In genomic region chr14:54311763-54312162, GRCm38 (mm10) we compare ENCODE assay signal across 29 mouse cellular contexts. TPM values are rescaled to one million over a fixed set of nuclear protein-coding genes. Genes with fewer than 3 reads are reported as not detected.
DNase-seq lines count a peak whose midpoint lies in the region; ATAC-seq lines count a peak whose summit lies in the region.
"Had no signal": no experiment of that assay in that cellular context is flagged by ENCODE, and none has a peak within 500 bp of the region (broad histone marks: within the 10 kb centered on the region; RNA-seq: fewer than 3 reads in every experiment).

No protein-coding gene starts in this region.

- WGBS in kidney, embryonic 15.5 days: 20% methylated on average over 3 of the region's 3 CpGs
- 29% methylated on average over 3 of the region's 3 CpGs for WGBS in midbrain, embryonic 14.5 days
- 31% methylated on average over 3 of the region's 3 CpGs for WGBS in midbrain, embryonic 13.5 days

- ATAC-seq in kidney, embryonic 15.5 days (replicated peaks; ENCODE audit: low FRiP score): peak; percentile 75
- ATAC-seq in midbrain, embryonic 14.5 days (ENCODE audit: low FRiP score, low TSS enrichment): no peak
- ATAC-seq in midbrain, embryonic 13.5 days: no peak
- ATAC-seq: forebrain, embryonic 16.5 days; intestine, postnatal 0 days; liver, embryonic 12.5 days had no signal

- DNase-seq in embryo, embryonic 11.5 days (ENCODE audit: low read depth, low spot score): peak; percentile 4
- no peak for DNase-seq in embryo, embryonic 11 days
- DNase-seq in kidney, adult 9 months: no peak
- peak; percentile 11 for DNase-seq in midbrain, embryonic 14.5 days
- DNase-seq in adrenal gland, postnatal 36 days: peak; percentile 39 to 40
- no peak for DNase-seq in thymus, postnatal 10 days (ENCODE audit: low spot score in 2 of 2)
- DNase-seq: cerebellum, adult 18-20 months; cerebellum, postnatal 14 days; gastrocnemius, postnatal 10 days; heart, postnatal 10 days; lung, adult 18-20 months; lung, postnatal 10 days; right cerebral cortex, postnatal 14 days had no signal

- no peak overlapping the region for H3K4me3 ChIP-seq in kidney, embryonic 15.5 days (replicated peaks)
- H3K4me3 ChIP-seq in midbrain, embryonic 14.5 days (replicated peaks; ENCODE audit: low read depth, low read length): no peak overlapping the region
- H3K4me3 ChIP-seq in midbrain, embryonic 13.5 days (replicated peaks): no peak overlapping the region
- H3K4me3 ChIP-seq: embryonic facial prominence, embryonic 15.5 days; heart, embryonic 12.5 days; hindbrain, embryonic 10.5 days; limb, embryonic 13.5 days; liver, embryonic 12.5 days; neural tube, embryonic 15.5 days had no signal

- H3K4me2 ChIP-seq in kidney, embryonic 15.5 days: no peak overlapping the region
- no peak overlapping the region for H3K4me2 ChIP-seq in midbrain, embryonic 14.5 days (ENCODE audit: low read length)
- no peak overlapping the region for H3K4me2 ChIP-seq in midbrain, embryonic 13.5 days (replicated peaks)
- H3K4me2 ChIP-seq: embryonic facial prominence, embryonic 15.5 days; heart, embryonic 12.5 days; limb, embryonic 13.5 days; liver, embryonic 12.5 days; neural tube, embryonic 15.5 days had no signal

- no peaks in the 10 kb centered on the region for H3K36me3 ChIP-seq in kidney, embryonic 15.5 days
- no peaks in the 10 kb centered on the region for H3K36me3 ChIP-seq in midbrain, embryonic 14.5 days (ENCODE audit: control insufficient read depth, insufficient read depth, low read length)
- H3K36me3 ChIP-seq in midbrain, embryonic 13.5 days: no peaks in the 10 kb centered on the region
- H3K36me3 ChIP-seq: embryonic facial prominence, embryonic 15.5 days; heart, embryonic 12.5 days; hindbrain, embryonic 10.5 days; limb, embryonic 13.5 days; liver, embryonic 12.5 days; neural tube, embryonic 15.5 days had no signal

- H3K9ac ChIP-seq in kidney, embryonic 15.5 days: no peak overlapping the region
- H3K9ac ChIP-seq in midbrain, embryonic 14.5 days (replicated peaks; ENCODE audit: low read length): no peak overlapping the region
- H3K9ac ChIP-seq in midbrain, embryonic 13.5 days (replicated peaks): no peak overlapping the region
- H3K9ac ChIP-seq: embryonic facial prominence, embryonic 15.5 days; heart, embryonic 12.5 days; limb, embryonic 13.5 days; liver, embryonic 12.5 days; neural tube, embryonic 15.5 days had no signal

- 0 out of 2 replicates have a peak, but pooled peaks cover 4% of the 10 kb centered on the region for H3K4me1 ChIP-seq in kidney, embryonic 15.5 days
- H3K4me1 ChIP-seq in midbrain, embryonic 14.5 days (ENCODE audit: control insufficient read depth, insufficient read depth, low read length): no peaks in the 10 kb centered on the region
- no peaks in the 10 kb centered on the region for H3K4me1 ChIP-seq in midbrain, embryonic 13.5 days (replicated peaks)
- H3K4me1 ChIP-seq: embryonic facial prominence, embryonic 15.5 days; heart, embryonic 12.5 days; limb, embryonic 13.5 days; liver, embryonic 12.5 days had no signal

- H3K9me3 ChIP-seq in kidney, embryonic 15.5 days (replicated peaks): no peaks in the 10 kb centered on the region
- no peaks in the 10 kb centered on the region for H3K9me3 ChIP-seq in midbrain, embryonic 14.5 days (ENCODE audit: control insufficient read depth, low read length)
- H3K9me3 ChIP-seq in midbrain, embryonic 13.5 days: no peaks in the 10 kb centered on the region
- H3K9me3 ChIP-seq: embryonic facial prominence, embryonic 15.5 days; heart, embryonic 12.5 days; hindbrain, embryonic 10.5 days; limb, embryonic 13.5 days; liver, embryonic 12.5 days; neural tube, embryonic 15.5 days had no signal

- H3K27me3 ChIP-seq in kidney, embryonic 15.5 days: 0 out of 2 replicates have a peak, but pooled peaks cover 5% of the 10 kb centered on the region
- no peaks in the 10 kb centered on the region for H3K27me3 ChIP-seq in midbrain, embryonic 14.5 days (ENCODE audit: control insufficient read depth, insufficient read depth, low read length)
- no peaks in the 10 kb centered on the region for H3K27me3 ChIP-seq in midbrain, embryonic 13.5 days
- H3K27me3 ChIP-seq: embryonic facial prominence, embryonic 15.5 days; limb, embryonic 13.5 days; neural tube, embryonic 15.5 days had no signal

- H3K27ac ChIP-seq in kidney, embryonic 15.5 days: no peak overlapping the region
- H3K27ac ChIP-seq in midbrain, embryonic 14.5 days (replicated peaks; ENCODE audit: low read depth, low read length): 0 out of 2 replicates have a peak overlapping the region, but pooled peaks have one; percentile 20
- no peak overlapping the region for H3K27ac ChIP-seq in midbrain, embryonic 13.5 days
- H3K27ac ChIP-seq: embryonic facial prominence, embryonic 15.5 days; hindbrain, embryonic 10.5 days; limb, embryonic 13.5 days; liver, embryonic 12.5 days; neural tube, embryonic 15.5 days; stomach, postnatal 0 days had no signal

RNA-seq across cellular contexts. Expression of gene Olfr49, which starts 27.0 kb away (rescaled TPM):
- polyA plus RNA-seq in kidney, embryonic 15.5 days (2015; fragmentation: Nextera tagmentation; extraction: Ambion mirVana): 0.14 TPM in 1 of 2 replicates, not detected in the other
- polyA plus RNA-seq in midbrain, embryonic 14.5 days (2014; fragmentation: Nextera tagmentation; extraction: Ambion mirVana): not detected in 2 replicates
- not detected in 2 replicates for polyA plus RNA-seq in midbrain, embryonic 13.5 days (2015; fragmentation: Nextera tagmentation; extraction: Ambion mirVana)
- total RNA-seq in adrenal gland, postnatal 36 days (2021): not detected
- total RNA-seq: ES-E14; gastrocnemius, postnatal 10 days; granulocyte monocyte progenitor cell, adult 5-6 weeks; heart, postnatal 10 days; left cerebral cortex, postnatal 25 days had no signal
- polyA plus RNA-seq: forebrain, embryonic 16.5 days; heart, embryonic 12.5 days; hindbrain, embryonic 10.5 days; limb, embryonic 13.5 days; liver, embryonic 12.5 days; neural tube, embryonic 15.5 days; thymus, postnatal 0 days; urinary bladder, adult 2 months had no signal

RNA-seq across cellular contexts. Expression of gene Oxa1l, which starts 48.9 kb away (rescaled TPM):
- 50.9 and 61.0 TPM in 2 replicates for polyA plus RNA-seq in kidney, embryonic 15.5 days (2015; fragmentation: Nextera tagmentation; extraction: Ambion mirVana)
- polyA plus RNA-seq in midbrain, embryonic 14.5 days (2014; fragmentation: Nextera tagmentation; extraction: Ambion mirVana): 58.6 and 71.2 TPM in 2 replicates
- 43.1 and 47.3 TPM in 2 replicates for polyA plus RNA-seq in midbrain, embryonic 13.5 days (2015; fragmentation: Nextera tagmentation; extraction: Ambion mirVana)
- total RNA-seq in adrenal gland, postnatal 36 days (2021): 100 to 1,000 TPM in 1 of 2 experiments, 10 to 100 TPM in 1; 81.8 to 102 TPM

RNA-seq across cellular contexts. Expression of gene Abhd4, which starts 57.8 kb away (rescaled TPM):
- polyA plus RNA-seq in kidney, embryonic 15.5 days (2015; fragmentation: Nextera tagmentation; extraction: Ambion mirVana): 61.3 and 67.6 TPM in 2 replicates
- polyA plus RNA-seq in midbrain, embryonic 14.5 days (2014; fragmentation: Nextera tagmentation; extraction: Ambion mirVana): 46.6 and 48.0 TPM in 2 replicates
- 38.2 and 43.7 TPM in 2 replicates for polyA plus RNA-seq in midbrain, embryonic 13.5 days (2015; fragmentation: Nextera tagmentation; extraction: Ambion mirVana)
- 100 to 1,000 TPM; 479 to 663 TPM for total RNA-seq in adrenal gland, postnatal 36 days (2021)

RNA-seq across cellular contexts. Expression of gene Dad1, which starts 57.9 kb away (rescaled TPM):
- polyA plus RNA-seq in kidney, embryonic 15.5 days (2015; fragmentation: Nextera tagmentation; extraction: Ambion mirVana): 427 and 441 TPM in 2 replicates
- polyA plus RNA-seq in midbrain, embryonic 14.5 days (2014; fragmentation: Nextera tagmentation; extraction: Ambion mirVana): 338 and 385 TPM in 2 replicates
- 289 and 300 TPM in 2 replicates for polyA plus RNA-seq in midbrain, embryonic 13.5 days (2015; fragmentation: Nextera tagmentation; extraction: Ambion mirVana)
- total RNA-seq in adrenal gland, postnatal 36 days (2021): 100 to 1,000 TPM; 341 to 382 TPM

Comparison
In these comparisons a context has a peak if more than half of its experiments do, and no peak if none do; other contexts are left out.
1. DNase-seq: peak in embryo, embryonic 11.5 days (single experiment), midbrain, embryonic 14.5 days (single experiment) and adrenal gland, postnatal 36 days (2 of 2); none in embryo, embryonic 11 days (single experiment), kidney, adult 9 months (single experiment) and thymus, postnatal 10 days (0 of 2).